Mouse (Mus musculus) ovary, adult 18-20 months (tissue): ENCODE measurements around the gene Srgap3.

Source experiments
- DNase-seq: peaks from one replicate; pipeline ENCODE4 v3.0.0; 2022; ENCODE audit warnings: low spot score, mixed read lengths

The Srgap3 gene

GRCm38 (mm10) chr6:112946895-112947436 lies at the start of gene Srgap3:
Srgap3 (minus strand) TSS chr6:112947266.
- peak; percentile 79 for DNase-seq

- no peak for DNase-seq
Measured at GRCm38 (mm10) chr6:112995708-112996107, 48.6 kb upstream of the Srgap3 start.

- DNase-seq = no peak
Measured at GRCm38 (mm10) chr6:112990119-112990518, 43.1 kb upstream of the Srgap3 start.

- DNase-seq = no peak
Measured at GRCm38 (mm10) chr6:112985362-112986314, 38.6 kb upstream of the Srgap3 start.

- DNase-seq = no peak
Measured at GRCm38 (mm10) chr6:112982241-112982640, 35.2 kb upstream of the Srgap3 start.

- DNase-seq = no peak
Measured at GRCm38 (mm10) chr6:112978947-112979346, 31.9 kb upstream of the Srgap3 start.

GRCm38 (mm10) chr6:112977246-112977645 lies 30.2 kb upstream of the Srgap3 start:
- no peak for DNase-seq

- no peak for DNase-seq
Measured at GRCm38 (mm10) chr6:112976541-112976940, 29.5 kb upstream of the Srgap3 start.

GRCm38 (mm10) chr6:112976136-112976535 lies 29.1 kb upstream of the Srgap3 start:
- no peak for DNase-seq

- DNase-seq = no peak
Measured at GRCm38 (mm10) chr6:112973786-112974720, 27.0 kb upstream of the Srgap3 start.

GRCm38 (mm10) chr6:112972858-112973631 lies 26.0 kb upstream of the Srgap3 start:
- peak; percentile 24 for DNase-seq

GRCm38 (mm10) chr6:112972127-112972526 lies 25.1 kb upstream of the Srgap3 start:
- DNase-seq = no peak

GRCm38 (mm10) chr6:112971116-112971768 lies 24.2 kb upstream of the Srgap3 start:
- no peak for DNase-seq

- no peak for DNase-seq
Measured at GRCm38 (mm10) chr6:112967359-112967758, 20.3 kb upstream of the Srgap3 start.

GRCm38 (mm10) chr6:112958360-112958759 lies 11.3 kb upstream of the Srgap3 start:
- no peak for DNase-seq

- no peak for DNase-seq
Measured at GRCm38 (mm10) chr6:112957583-112958280, 10.7 kb upstream of the Srgap3 start.

- no peak for DNase-seq
Measured at GRCm38 (mm10) chr6:112955773-112956172, 8.7 kb upstream of the Srgap3 start.

GRCm38 (mm10) chr6:112953905-112954304 lies 6.8 kb upstream of the Srgap3 start:
- no peak for DNase-seq

- no peak for DNase-seq
Measured at GRCm38 (mm10) chr6:112951254-112951653, 4.2 kb upstream of the Srgap3 start.
